Mouse (Mus musculus) v-Abl transformed pro-B cells (cell line): ENCODE measurements around the gene Tiprl.

Experiments
- in situ Hi-C, 2 experiments: fragments of 400-800 bp; cut with MboI; formaldehyde crosslinking; loops; one replicate each; pipeline ENCODE4 v1.15.1; 2025; ENCODE audit not compliant: unreplicated experiment in 2 of 2

Tiprl gene

DNA sequence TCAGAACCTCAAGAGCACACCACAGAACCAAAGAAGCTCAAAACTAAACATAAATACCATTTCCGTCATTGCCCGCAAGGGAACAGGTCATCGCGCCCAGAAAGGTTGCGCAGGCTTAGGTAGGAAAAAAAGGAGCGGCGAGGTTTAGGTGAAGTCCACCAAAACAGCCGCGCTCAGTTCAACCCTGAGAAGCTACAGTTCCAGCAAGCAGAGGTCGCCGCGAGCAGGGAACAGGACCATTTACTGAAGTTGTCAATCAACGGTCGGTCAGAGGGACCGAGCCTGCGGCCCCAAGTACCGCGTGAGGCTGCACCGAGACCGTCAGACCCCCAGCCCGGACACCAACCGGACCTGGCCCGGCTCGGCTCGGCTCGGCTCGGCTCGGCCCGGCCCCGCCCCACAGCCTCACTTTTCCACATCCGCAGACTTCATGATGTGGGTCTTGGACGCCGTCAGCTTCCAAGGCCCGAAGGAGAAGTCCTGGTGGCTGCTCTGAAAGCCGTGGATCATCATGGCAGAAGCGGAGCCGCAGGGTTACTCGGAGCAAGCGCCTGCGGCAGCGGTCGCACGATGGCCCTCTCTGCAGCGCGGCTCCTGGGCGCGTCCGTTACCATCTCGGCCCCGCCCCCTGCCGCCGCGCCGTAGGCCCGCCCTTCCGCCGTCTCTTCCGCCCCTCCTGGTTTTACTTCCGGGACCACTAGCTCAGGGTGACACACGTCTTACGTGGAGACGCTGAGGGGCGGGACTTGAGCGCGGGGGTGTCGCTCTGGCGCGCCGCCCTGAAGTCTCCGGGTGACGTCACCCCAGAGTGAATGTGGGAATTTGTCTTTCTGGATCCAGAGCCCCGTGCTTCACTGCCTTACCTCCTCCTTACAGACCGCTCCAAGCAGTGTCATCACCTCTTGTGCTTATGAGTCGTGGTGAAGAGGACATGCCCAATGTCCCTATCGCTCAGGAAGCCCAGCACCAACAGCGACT lies at the start of gene Tiprl:
Gene Tiprl (minus strand): TSS at position 676 of the 978 bp plus-strand sequence.
- in situ Hi-C loops, result loop anchor here in 1 of 2 experiments (10.0 to 25.0 kb wide), 2 partner anchors 228 to 751 kb away; partner anchors contain the start of genes Dcaf6 and Mpc2

DNA sequence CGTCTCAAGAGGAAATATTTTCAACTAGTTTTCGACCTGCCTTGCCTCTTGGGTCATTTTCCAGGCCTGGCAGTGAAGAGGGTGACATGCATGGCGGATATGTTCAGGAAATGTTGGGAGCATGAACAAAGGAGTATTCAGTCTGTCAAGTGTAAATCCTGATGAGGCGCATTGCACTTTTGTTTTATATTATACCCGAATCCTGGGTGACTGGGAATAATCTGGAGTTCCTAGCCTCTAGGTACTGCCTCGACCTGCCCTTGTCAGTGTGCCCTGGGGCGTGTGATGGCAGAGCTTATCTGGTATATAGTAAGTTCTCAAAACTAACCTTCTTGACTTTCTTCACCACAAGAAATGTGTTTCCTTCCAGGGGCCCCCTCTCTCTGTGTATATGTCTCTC lies 47.3 kb upstream of the Tiprl start:
- in situ Hi-C loops, result no loop called here

DNA sequence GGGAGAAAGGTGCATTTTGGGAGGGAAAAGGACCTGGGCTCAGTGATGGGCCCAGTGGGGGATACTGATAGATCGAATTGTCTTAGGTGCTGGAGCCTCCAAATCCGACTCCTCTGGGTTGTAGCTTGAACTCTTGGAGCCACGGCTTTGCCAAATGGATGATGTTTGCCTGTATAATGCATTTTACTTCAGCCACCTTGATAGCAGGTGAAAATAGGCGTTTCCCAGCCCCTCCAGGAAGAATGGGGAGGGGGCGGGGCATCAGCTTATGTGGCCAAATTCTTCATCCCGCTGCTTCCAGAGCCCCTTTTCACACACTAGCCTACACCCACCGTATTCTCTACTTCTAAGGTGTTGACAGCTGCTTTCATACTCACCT lies 46.2 kb upstream of the Tiprl start:
- in situ Hi-C loops, result no loop called here

DNA sequence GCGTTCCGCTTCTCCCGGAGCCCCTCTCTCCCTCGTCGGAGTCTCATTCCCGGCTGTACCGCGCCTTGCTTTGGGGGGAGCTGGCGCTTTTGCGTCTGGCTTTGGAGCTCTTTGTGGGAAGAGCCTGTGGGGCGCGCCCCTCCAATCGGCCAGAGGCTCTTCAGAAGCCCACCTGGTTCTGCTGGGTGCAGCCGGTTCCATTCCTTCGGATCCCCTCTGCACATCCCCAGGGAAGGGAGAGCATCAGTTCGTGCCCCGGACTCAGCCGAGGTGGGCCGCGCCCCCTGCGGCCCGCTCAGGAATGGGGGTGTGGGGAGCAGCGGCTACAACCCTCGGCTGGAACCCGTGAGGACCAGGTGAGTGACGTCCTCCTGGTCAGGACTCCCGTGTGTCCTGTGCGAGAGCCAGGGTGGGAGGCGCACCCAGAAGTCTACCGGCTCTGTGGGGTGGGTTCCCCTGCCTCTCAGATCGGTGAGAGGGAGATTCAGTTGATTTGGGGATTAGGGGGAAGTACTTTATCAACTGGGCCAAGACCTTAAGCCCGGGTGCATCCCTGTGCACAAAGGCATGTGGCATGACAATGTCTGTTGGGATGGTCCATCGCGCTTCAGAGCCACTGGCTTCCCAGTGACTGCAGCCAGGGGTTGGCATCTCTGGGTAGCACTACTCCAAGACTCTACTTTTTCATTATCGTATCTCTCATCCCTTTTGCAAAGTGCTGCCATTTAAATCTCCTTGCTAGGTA lies 45.6 kb upstream of the Tiprl start:
- in situ Hi-C loops, result no loop called here

DNA sequence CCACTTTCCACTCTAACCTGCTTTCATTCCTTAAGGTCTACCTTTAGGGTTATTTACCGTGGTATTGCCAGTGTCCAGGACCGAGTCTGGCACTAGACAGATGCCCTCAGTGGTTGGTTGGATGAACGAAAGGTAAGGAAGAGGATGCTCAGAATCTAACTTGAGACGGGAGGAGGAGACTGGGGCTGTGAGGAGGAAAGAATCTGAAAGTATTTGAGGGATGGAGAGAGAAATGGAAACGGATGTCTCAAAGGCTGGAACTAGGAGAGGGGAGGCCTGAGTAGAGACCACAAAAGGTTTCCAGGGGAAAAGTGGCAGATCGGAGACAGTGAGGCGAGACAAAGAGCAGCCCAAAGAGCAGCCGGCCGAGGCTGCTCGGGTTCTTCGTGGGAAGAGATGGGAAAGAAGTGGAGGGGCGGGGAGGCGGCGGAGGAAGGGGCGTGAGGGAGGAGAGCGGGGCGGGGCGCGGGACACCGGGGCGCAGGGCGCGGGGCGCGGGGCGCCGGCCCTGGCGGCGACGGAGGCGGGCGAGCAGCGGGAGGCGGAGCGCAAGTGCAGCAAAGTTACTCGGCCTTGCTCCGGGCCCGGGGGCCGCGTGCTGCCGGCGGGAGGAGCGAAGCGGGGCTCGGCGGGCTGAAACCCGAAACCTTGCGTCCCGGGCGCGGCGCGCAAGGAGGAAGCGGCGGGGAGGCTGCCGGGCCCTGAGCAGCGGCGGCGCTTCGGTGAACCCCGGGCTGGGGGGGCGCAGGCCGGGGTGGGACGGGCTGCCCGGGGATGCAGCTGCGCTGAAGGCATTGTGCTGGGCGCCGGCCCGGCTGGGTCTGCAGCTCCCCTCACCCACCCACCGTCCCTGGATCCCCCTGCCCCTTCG lies 44.8 kb upstream of the Tiprl start:
- in situ Hi-C loops, result no loop called here

DNA sequence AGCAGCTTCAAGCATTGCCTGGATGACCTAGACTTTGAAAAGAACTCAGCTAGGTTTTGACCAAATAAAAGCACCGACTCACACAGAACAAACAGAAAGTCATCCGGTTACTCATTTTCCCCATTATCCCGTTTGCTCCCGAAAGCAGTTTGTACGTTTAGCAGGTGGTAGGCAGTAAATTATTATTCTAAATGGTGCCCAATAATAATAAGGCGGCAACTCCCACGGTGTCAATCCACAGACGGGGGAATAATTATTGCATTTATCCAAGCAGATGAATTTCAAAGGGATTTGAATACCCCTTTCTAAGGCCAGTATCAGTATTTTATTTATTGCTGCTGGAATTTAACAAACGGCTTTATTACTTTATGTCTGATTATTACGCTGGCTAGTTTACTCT lies 43.9 kb upstream of the Tiprl start:
- in situ Hi-C loops, result no loop called here

DNA sequence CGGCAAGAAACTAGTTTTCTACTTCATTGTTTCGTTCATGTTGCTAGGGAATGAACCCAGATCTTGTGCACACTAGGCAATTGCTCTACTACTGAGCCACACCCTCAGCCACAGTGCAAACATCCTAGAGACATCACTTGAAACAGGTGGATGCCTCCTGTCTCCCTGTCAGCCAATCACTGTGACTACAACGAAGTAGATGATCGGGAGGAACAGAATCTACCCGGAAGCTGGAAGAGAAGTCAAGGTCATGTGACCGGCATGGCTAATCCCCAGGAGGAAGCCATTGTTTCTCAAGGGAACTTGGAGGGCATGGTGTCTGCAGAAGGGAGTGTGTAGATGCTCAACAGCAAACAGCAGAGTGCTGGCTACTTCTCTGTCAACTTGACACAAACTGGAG lies 38.1 kb upstream of the Tiprl start:
- in situ Hi-C loops, result no loop called here

DNA sequence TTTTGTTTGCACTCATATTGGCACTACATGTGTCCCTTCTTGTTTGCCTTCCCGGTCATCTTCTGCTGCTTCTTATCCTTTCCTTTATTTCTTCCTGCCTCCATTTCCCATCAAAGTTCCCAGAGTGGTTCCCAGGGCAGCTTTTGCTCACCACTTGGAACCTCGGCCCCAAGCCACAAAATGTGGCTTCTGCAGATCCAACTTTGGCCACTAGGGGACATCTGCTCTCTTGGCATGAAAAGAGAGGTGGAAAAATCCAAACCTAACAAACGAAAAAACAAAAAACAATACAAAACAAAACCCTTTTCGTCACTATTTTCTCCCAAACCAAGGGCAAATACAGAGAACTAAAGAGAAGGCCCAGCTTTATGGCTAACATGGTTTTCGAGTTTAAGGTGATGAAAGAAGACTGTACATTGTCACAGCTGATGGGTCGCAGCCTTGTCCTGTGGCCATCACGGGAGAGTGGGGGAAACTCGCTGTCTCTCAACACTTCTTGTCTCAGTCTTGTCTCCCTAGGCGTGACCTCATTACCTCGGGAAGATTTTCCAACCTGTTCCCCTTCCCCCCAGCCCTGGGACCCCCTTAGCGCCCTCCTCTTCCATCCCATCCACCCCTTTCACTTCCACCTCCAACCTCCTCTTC lies 15.4 kb upstream of the Tiprl start:
- in situ Hi-C loops, result loop anchor here in 1 of 2 experiments (10.0 kb wide), 1 partner anchor 323 kb away; no protein-coding TSS in a partner anchor

DNA sequence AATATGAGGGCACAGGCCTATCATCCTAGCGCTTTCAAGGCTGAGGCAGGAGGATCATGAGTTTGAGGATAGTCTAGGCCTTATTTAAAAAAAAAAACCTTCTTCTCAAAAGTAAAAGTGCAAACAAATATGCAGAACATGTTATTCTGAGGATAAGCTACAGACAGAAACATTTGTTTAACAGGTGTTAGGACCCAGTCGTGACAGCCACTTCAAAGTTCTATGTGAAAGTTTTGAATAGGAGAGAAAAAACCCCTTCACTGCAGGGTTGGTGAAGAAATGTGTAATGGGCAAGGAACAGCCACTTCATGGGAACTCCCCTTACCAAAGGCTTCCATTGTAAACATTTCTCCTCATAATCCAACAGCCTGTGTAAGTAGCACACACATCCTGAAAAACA lies 13.8 kb upstream of the Tiprl start:
- in situ Hi-C loops, result loop anchor here in 1 of 2 experiments (10.0 kb wide), 1 partner anchor 324 kb away; no protein-coding TSS in a partner anchor

DNA sequence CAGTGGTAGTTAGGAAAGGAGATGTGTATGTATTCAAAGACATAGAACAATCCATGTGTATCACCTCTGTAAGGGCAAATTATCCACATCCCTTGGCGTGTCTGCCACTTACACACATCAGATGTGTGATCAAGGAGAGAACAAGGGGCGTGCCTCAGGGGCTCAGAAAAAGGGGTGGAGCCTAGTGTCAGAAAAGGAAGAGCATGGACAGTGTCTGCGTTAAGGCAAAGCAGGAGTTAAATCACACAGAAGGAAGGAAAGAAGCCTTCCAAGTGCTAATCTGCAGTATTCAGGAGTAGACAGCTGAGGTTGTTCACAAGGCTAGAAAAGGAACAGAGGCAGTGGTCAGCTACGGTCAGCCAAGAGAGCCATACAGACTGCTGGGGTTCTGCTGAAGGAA lies 12.0 kb upstream of the Tiprl start:
- in situ Hi-C loops, result loop anchor here in 1 of 2 experiments (10.0 to 25.0 kb wide), 2 partner anchors 326 to 738 kb away; no protein-coding TSS in a partner anchor

DNA sequence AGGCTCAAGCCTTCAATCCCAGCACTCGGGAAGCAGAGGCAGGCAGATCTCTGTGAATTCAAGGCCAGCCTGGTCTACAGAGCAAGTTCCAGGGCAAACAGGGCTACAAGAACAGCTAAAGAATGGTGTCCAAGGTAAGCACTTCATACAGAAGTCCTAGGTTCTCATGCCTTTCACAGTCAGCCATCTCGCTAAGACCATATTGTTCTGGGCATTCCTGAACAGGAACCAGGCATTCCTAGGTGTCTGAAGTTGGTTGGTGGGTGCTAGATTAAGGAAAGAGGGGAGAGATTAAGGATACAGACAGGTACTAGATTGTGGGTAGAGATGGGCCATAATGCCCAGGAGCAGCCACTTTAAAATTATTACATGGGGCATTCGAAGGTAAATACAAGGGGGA lies 11.0 kb upstream of the Tiprl start:
- in situ Hi-C loops, result loop anchor here in 1 of 2 experiments (10.0 to 25.0 kb wide), 2 partner anchors 327 to 740 kb away; no protein-coding TSS in a partner anchor

DNA sequence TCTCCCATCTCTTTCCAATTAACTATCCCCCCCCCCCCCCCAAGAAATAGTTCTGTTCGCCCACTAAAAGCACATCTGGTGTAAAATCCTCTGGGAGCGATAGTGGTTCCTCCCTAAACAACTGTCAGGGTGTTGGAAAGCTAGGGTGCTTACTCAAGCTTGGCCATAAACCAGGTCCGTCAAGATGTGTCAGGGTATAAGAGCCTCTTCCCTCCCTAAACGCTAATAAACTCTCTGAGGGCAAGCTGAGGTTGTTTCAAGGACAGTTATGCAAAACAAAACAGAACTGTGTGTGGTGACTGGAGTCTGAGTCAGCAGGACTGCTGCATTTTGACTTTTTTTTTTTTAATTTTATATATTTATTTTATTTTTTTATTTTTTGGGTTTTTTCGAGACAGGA lies 10.3 kb upstream of the Tiprl start:
- in situ Hi-C loops, result loop anchor here in 1 of 2 experiments (10.0 to 25.0 kb wide), 2 partner anchors 328 to 740 kb away; no protein-coding TSS in a partner anchor

DNA sequence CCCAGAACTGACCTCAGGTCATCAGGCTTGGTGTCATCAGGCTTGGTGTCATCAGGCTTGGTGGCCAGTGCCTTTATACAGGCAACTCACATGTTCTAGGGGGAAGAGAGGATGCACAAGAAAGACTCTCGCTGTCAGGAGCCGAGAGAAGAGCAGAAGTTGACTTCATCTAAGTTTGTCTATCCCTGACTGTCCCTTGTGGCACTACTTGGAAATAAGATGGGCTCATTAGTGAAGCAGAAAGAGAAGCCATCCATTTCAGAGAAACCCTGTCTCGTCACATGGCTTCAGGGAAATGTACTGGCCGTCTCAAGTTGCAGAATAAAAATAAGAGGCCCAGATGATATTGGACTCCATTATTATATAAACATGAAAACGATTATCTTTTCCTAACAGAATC lies 9.8 kb upstream of the Tiprl start:
- in situ Hi-C loops, result loop anchor here in 1 of 2 experiments (10.0 to 25.0 kb wide), 2 partner anchors 328 to 741 kb away; no protein-coding TSS in a partner anchor

DNA sequence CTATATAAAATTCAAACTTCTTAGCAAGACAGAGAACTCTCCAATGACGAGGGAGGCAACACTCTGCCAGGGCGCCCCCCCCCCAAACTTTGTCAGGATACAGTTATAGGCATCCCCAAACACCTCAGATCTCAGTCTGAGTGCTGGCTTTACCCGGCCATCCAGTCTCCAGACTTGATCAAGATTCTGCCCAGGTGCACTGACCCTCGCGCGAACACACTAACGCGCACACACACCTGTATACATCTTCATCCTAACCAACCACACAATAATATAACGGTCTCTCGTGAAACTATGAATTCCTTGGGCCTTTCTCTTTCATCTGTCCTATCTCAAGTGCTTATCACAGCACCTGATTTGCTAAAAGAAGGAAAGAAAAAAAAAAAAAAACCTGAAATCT lies 950 bp downstream of the Tiprl start:
- in situ Hi-C loops, result loop anchor here in 1 of 2 experiments (10.0 to 25.0 kb wide), 2 partner anchors 229 to 751 kb away; partner anchors contain the start of genes Dcaf6 and Mpc2

DNA sequence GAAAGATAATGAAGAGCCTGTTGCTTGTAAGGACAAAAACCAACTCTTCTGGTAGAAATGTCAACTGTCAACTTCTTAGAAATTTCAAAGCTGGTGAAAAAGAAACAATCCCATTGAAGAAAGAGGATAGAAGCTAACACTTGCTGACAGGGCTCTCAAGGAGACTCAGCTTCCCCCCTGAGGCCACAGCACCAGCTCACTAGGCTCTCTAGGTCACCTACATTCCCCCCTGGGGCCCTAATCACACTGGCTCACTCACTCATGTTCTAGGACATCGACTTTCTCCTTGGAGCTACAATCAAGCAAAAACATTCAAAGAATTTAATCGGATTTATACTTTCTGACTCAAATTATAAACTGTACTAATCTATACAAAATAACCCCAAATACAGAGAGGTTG lies 3.0 kb downstream of the Tiprl start:
- in situ Hi-C loops, result loop anchor here (5.0 to 25.0 kb wide), 3 partner anchors 231 to 927 kb away; partner anchors contain the start of genes Blzf1 (in 1 of the 2), Dcaf6 (in 1 of the 2) and Mpc2 (in 1 of the 2)

DNA sequence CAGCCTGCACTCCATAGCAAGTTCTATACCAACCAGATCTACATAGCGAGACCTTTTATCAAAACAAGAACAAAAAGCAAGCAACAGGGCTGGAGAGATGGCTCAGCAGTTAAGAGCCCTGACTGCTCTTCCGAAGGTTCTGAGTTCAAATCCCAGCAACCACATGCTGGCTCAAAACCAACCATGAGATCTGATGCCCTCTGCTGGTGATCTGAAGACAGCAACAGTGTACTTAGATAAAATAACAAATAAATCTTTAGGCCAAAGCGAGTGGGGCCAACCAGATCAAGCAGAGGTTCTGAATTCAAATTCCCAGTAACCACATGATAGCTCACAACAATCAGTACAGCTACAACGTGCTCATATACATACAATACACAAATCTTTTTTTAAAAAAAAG lies 6.1 kb downstream of the Tiprl start:
- in situ Hi-C loops, result loop anchor here (5.0 to 25.0 kb wide), 3 partner anchors 234 to 923 kb away; partner anchors contain the start of genes Blzf1 (in 1 of the 2), Dcaf6 (in 1 of the 2) and Mpc2 (in 1 of the 2)

DNA sequence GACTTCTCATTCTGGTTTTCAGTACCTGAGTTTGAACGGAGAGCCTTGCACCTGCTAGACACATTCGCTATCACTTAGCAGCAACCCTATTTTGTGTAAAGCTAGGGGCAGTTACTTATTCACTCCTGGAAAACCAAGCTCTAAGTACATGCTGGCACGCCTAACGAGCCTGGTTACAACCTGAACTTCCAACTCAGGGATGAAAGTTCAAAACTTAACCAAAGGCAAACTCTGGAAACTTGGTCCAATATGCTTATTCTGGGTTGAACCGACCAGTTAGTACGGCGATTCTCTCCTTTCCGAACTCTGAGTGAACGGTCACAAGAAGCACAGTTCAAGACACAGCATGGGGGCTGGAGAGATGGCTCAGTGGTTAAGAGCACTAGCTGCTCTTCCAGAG lies 7.2 kb downstream of the Tiprl start:
- in situ Hi-C loops, result loop anchor here in 1 of 2 experiments (10.0 to 25.0 kb wide), 2 partner anchors 758 to 915 kb away; no protein-coding TSS in a partner anchor

DNA sequence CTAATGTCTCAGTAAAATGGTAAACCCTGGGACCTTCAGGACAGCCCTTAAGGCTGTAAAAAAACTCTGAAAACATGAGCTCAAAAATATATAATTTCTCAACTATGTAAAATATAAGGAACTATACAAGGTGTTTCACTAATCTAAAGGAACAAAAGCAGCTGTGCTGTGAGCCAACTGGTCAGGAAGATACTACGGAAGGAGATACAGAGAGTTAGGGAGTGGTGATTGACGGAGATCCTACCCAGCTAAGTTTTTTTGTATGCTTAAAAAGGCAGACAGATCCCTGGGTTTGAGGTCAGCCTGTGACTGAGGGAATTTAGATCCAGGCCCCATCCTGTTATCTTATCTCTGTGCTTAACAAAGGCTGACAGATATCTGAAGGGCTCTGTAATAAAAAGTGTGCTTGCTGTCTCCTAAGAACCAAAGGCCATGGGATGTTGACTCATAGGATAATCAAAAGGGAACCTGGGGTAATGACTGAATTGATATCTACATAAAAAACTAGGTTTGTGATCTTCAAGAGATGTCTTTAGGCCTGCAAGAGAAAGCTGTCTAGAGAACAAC lies 19.7 kb downstream of the Tiprl start:
- in situ Hi-C loops, result loop anchor here (5.0 to 25.0 kb wide), 2 partner anchors 95 to 770 kb away; no protein-coding TSS in a partner anchor
